Mouse (Mus musculus) kidney, postnatal 36 days (tissue): ENCODE data around the gene Rac3.
"Not testable (repeated sequence)": the region's sequence is repeated elsewhere in the genome, so short reads cannot be mapped to it uniquely, and the experiment has no call there.

Source experiments
- DNase-seq, 2 experiments: peaks; one replicate each; pipeline ENCODE4 v3.0.0; 2021 to 2022; ENCODE audit warnings: mixed read lengths in 2 of 2

Gene Rac3

GRCm38 (mm10) chr11:120721124-120722066 is at the start of gene Rac3:
Gene Rac3, plus strand, starts transcription at chr11:120721470.
- peak; percentile 52 to 85 for DNase-seq

GRCm38 (mm10) chr11:120672687-120673593 is 48.3 kb upstream of the Rac3 start, which contains the start of gene Aspscr1:
Gene Aspscr1, plus strand, starts transcription at chr11:120672973.
- DNase-seq = peak; percentile 97 to 99

GRCm38 (mm10) chr11:120673594-120674122 is 47.6 kb upstream of the Rac3 start:
- DNase-seq = peak in 1 of 2 experiments; percentile 45

- not testable (repeated sequence) for DNase-seq
Observed at GRCm38 (mm10) chr11:120675875-120676274, 45.4 kb upstream of the Rac3 start.

- DNase-seq = no peak
Observed at GRCm38 (mm10) chr11:120676951-120677350, 44.3 kb upstream of the Rac3 start.

GRCm38 (mm10) chr11:120679909-120680308 is 41.4 kb upstream of the Rac3 start:
- DNase-seq = peak; percentile 69 to 89

GRCm38 (mm10) chr11:120682683-120683082 is 38.6 kb upstream of the Rac3 start:
- no peak for DNase-seq

- DNase-seq = no peak
Observed at GRCm38 (mm10) chr11:120683536-120683935, 37.7 kb upstream of the Rac3 start.

GRCm38 (mm10) chr11:120684086-120684485 is 37.2 kb upstream of the Rac3 start:
- DNase-seq = no peak

GRCm38 (mm10) chr11:120684660-120685059 is 36.6 kb upstream of the Rac3 start:
- DNase-seq = no peak

- DNase-seq = no peak
Observed at GRCm38 (mm10) chr11:120686650-120687272, 34.5 kb upstream of the Rac3 start.

GRCm38 (mm10) chr11:120689365-120689764 is 31.9 kb upstream of the Rac3 start:
- DNase-seq = no peak

GRCm38 (mm10) chr11:120692471-120693011 is 28.7 kb upstream of the Rac3 start:
- peak; percentile 76 to 81 for DNase-seq

- peak; percentile 52 to 64 for DNase-seq
Observed at GRCm38 (mm10) chr11:120693461-120693860, 27.8 kb upstream of the Rac3 start.

- no peak for DNase-seq
Observed at GRCm38 (mm10) chr11:120695184-120695583, 26.1 kb upstream of the Rac3 start.

GRCm38 (mm10) chr11:120695641-120696040 is 25.6 kb upstream of the Rac3 start:
- DNase-seq = peak; percentile 82 to 83

GRCm38 (mm10) chr11:120696568-120696967 is 24.7 kb upstream of the Rac3 start:
- DNase-seq = peak in 1 of 2 experiments; percentile 43

GRCm38 (mm10) chr11:120697741-120698140 is 23.5 kb upstream of the Rac3 start:
- DNase-seq = no peak

GRCm38 (mm10) chr11:120703696-120704454 is 17.4 kb upstream of the Rac3 start:
- DNase-seq = no peak

- DNase-seq = no peak
Observed at GRCm38 (mm10) chr11:120704486-120705325, 16.6 kb upstream of the Rac3 start.
